Comparison of ENCODE assay signal across 14 mouse cellular contexts in the genomic region with DNA sequence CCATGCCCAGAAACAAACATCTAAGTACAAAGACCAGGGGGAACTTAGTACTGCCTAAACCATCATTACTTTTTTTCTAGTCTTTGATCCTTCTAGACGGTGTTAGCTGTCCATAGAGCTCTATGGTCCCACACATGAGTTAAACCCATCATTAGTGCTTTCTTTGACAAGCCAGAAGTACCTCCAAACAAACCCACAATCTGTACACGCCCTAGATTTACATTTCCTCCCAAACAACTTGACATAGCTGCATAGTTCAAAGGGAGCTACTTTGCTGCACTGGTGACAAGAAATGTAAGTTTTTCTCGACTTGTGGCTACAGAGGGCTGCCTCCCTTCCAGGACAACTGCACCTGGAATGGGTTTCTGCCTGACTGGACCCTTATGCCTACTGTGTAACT. TPM values are rescaled to one million over a fixed set of nuclear protein-coding genes. Genes with fewer than 3 reads are reported as not detected.
"Had no signal": no experiment of that assay in that cellular context is flagged by ENCODE, and none has a peak within 500 bp of the region (broad histone marks: within the 10 kb centered on the region; RNA-seq: fewer than 3 reads in every experiment).

No protein-coding gene starts in this region.

- DNase-seq: kidney, adult 9 months; kidney, postnatal 14 days; kidney, postnatal 4 days; left cerebral cortex, postnatal 4 days; lung, adult 18-20 months; lung, postnatal 10 days; lung, postnatal 36 days; midbrain, embryonic 14.5 days; retina, postnatal 1 day; right cerebral cortex, postnatal 25 days; thymus, adult 18-20 months; thymus, postnatal 36 days had no signal

RNA-seq across cellular contexts. Expression of gene Cdhr3, which starts 16.4 kb away (rescaled TPM):
- total RNA-seq: megakaryocyte progenitor cell, adult 5-6 weeks; megakaryocyte-erythroid progenitor cell, adult 5-6 weeks had no signal
